Mouse (Mus musculus): ENCODE results near the gene Mpdu1. TPM values are rescaled to one million over a fixed set of nuclear protein-coding genes. Genes with fewer than 3 reads are reported as not detected.
A peak's percentile ranks its signal among the peaks of the same experiment; 100 is the strongest.

Gene Mpdu1
- polyA plus RNA-seq, 1 experiment from 2014 or later = 108 TPM

DNA sequence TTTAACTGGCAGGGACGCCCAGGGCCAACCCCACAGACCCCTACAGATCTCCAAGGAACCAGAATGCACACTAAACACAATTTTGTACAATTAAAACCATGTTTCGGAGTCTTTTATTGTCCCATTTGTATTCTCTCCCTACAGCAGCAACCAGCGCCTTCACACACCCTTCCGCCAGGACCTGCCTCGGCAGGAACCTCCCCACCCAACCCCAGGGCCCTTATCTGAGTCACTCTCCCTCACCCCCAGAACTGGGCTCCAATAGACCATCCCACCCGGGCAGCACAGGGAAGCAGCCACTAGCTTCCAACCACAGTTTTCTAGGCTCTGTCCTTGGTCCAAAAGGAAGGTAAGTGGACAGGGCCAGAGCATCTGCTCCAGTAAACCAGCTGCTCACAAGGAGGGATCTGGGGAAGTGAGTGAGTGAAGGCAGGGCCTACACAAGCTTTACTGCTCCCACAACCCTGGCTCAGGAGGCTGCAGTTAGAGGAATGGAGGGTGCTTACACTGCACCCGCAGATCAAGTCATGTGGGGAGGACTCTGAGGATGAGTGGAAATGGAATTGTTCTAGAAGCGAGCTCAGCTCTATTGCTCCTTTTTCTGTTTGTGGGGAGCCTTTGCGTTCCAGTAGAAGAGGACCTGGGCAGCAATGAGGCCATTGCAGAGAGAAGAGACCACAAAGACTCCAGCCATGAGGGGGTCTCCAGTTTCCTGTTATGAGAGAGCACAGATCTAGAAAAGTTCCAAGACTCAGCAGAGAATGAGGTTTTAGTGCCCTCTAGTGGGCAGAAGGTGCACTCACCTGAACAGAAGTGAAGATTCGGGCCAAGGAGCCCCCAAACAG, 5.6 kb downstream of the Mpdu1 start:
- Histone ChIP-seq H3K27me3 (no peaks in the 10 kb centered on the region), H3K4me2 (no peak overlapping the region), H3K4me1 (replicated peaks) (peaks cover 26% of the 10 kb centered on the region), H3K9me3 (no peaks in the 10 kb centered on the region), H3K4me3 (no peak overlapping the region), H3K36me3 (peaks cover 42% of the 10 kb centered on the region), H3K9ac (no peak overlapping the region), H3K27ac (replicated peaks) (no peak overlapping the region)
- 0 out of 2 replicates have a peak, but pooled peaks have one; percentile 14 for ATAC-seq (ENCODE audit: low FRiP score, low read depth)
- 80% methylated on average over 10 of the region's 10 CpGs for WGBS

DNA sequence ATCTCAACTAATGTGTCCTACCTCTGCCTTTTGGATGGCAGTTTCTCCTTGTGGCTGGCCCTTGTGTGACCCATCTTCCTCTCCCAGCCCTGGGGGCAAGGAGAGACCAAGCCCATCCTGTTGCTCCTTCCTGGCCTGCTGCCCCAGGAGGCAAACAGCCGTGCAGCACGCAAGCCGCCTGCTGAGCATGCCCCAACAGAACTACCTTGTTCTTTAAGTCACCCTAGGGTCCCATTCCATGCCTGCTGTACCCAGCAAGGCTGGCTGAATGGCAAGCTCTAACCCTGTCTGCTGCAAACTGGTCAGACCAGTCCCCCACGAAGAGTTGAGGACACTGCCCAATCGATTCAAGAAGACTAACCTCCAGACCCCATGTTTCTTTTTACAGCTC, 6.4 kb downstream of the Mpdu1 start:
- no peak overlapping the region for H3K4me2 ChIP-seq
- no peak overlapping the region for H3K4me3 ChIP-seq
- H3K4me1 ChIP-seq (replicated peaks) = peaks cover 19% of the 10 kb centered on the region
- peaks cover 49% of the 10 kb centered on the region for H3K36me3 ChIP-seq
- H3K27ac ChIP-seq (replicated peaks) = no peak overlapping the region
- WGBS = 77% methylated on average over 5 of the region's 5 CpGs
- ATAC-seq (ENCODE audit: low FRiP score, low read depth) = no peak
- no peaks in the 10 kb centered on the region for H3K9me3 ChIP-seq
- no peaks in the 10 kb centered on the region for H3K27me3 ChIP-seq
- H3K9ac ChIP-seq = no peak overlapping the region

DNA sequence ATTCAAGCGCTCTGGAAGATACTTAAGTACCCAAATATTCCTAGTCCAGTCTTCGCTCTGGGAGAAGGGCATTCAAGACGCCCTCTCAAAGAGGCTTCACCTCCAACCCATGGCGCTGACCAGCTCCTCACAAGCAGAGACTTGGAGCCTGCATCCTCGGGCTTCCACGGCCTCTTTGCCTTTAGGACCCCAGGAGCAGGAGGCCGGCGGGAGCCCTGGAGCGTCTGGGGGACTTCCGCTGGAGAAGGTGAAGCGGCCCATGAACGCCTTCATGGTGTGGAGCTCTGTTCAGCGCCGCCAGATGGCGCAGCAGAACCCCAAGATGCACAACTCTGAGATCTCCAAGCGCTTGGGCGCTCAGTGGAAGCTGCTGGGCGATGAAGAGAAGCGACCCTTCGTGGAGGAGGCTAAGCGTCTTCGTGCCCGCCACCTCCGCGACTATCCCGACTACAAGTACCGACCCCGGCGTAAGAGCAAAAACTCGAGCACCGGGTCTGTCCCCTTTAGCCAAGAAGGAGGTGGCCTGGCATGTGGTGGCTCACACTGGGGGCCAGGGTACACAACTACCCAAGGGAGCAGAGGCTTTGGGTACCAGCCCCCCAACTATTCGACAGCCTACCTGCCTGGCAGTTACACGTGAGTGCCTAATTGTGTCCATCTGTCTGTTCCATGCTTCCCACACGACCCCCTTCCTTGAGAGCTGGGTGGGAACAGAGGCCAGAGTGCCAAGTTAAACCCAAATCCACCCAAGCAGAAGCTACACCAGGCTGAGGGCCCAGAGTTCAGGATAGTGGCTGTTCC, 7.0 kb downstream of the Mpdu1 start, which contains the start of gene Sox15:
TSS of gene Sox15 (plus strand) at position 51 of the 801 bp plus-strand sequence.
- H3K4me1 ChIP-seq (replicated peaks) = peaks cover 13% of the 10 kb centered on the region
- 24% methylated on average over 34 of the region's 34 CpGs for WGBS
- no peak within 1 kb of the TSS for H3K27ac ChIP-seq (replicated peaks)
- no peak within 1 kb of the TSS for H3K4me3 ChIP-seq
- H3K27me3 ChIP-seq = no peaks in the 10 kb centered on the region
- peak; percentile 65 for ATAC-seq (ENCODE audit: low FRiP score, low read depth)
- H3K9me3 ChIP-seq = no peaks in the 10 kb centered on the region
- H3K4me2 ChIP-seq = no peak within 1 kb of the TSS
- H3K36me3 ChIP-seq = peaks cover 55% of the 10 kb centered on the region
- no peak within 1 kb of the TSS for H3K9ac ChIP-seq

DNA sequence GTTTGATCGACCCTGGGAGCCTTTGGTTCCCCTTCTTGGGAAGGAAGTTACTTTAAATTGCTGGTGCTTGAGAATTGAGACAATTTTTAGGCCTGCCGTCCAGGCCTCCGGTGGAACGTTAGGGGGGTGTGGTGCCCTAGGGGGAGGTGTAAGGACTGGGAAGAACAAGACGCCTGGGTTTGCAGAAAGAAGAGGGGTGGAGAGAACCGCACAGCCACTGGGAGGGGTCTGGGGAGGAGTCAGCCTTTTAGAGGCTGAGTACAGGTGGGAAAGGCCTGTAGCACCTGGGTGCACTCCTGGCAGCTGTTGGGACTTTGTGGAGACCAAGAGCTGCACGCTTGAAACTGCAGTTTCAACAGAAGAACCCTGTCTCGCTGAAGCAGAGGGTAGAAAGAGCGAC, 7.7 kb downstream of the Mpdu1 start:
- H3K36me3 ChIP-seq = peaks cover 62% of the 10 kb centered on the region
- H3K9me3 ChIP-seq = no peaks in the 10 kb centered on the region
- no peak overlapping the region for H3K4me3 ChIP-seq
- no peak overlapping the region for H3K27ac ChIP-seq (replicated peaks)
- no peaks in the 10 kb centered on the region for H3K27me3 ChIP-seq
- no peak overlapping the region for H3K9ac ChIP-seq
- no peak for ATAC-seq (ENCODE audit: low FRiP score, low read depth)
- WGBS = 52% methylated on average over 9 of the region's 9 CpGs
- H3K4me1 ChIP-seq (replicated peaks) = peaks cover 11% of the 10 kb centered on the region
- H3K4me2 ChIP-seq = no peak overlapping the region

DNA sequence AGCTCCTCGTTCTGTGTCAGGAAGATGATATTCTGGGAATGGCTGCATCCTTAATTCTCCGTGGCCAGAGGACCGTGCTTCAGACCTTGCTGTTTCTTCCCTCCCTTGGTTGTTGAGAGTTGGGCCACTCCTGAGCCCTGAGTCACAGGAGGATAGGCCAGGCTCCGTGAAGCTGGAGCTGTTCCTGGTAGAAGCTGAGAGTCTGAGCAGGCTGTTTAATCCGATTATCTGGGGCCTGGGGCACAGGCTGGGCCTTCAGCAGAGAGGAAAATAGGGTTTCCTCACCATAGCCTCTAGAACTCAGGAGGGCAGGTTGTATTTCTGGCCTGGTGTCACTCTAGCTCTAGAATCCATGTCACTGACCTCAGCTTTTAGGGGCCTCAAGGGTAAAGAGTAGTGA, 9.0 kb downstream of the Mpdu1 start:
- H3K4me2 ChIP-seq = no peak overlapping the region
- 81% methylated on average over 5 of the region's 5 CpGs for WGBS
- H3K27me3 ChIP-seq = no peaks in the 10 kb centered on the region
- ATAC-seq (ENCODE audit: low FRiP score, low read depth) = no peak
- no peaks in the 10 kb centered on the region for H3K9me3 ChIP-seq
- no peak overlapping the region for H3K27ac ChIP-seq (replicated peaks)
- H3K4me1 ChIP-seq (replicated peaks) = peaks cover 11% of the 10 kb centered on the region
- no peak overlapping the region for H3K9ac ChIP-seq
- H3K36me3 ChIP-seq = peaks cover 68% of the 10 kb centered on the region
- no peak overlapping the region for H3K4me3 ChIP-seq

DNA sequence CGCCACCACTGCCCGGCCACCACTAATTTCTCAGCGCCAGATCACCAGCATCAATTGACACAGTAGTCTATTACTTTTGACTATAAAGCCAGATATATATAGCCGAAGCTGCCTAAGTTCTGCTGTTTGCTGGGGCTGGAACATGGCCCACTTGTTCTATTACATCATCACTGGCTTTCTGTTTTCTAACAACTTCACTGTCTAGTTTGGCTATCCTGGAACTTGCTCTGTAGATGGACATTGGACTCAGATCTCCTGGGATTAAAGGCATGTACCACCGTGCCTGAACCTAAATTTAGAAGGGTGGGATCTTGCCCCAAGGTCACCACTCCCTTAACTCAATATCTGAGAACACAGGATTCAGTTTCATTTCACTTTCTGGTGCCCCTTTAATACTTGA, 16.6 kb downstream of the Mpdu1 start:
- no peak for ATAC-seq (ENCODE audit: low FRiP score, low read depth)
- no peaks in the 10 kb centered on the region for H3K4me1 ChIP-seq (replicated peaks)
- H3K4me2 ChIP-seq = no peak overlapping the region
- peaks cover 94% of the 10 kb centered on the region for H3K36me3 ChIP-seq
- H3K9me3 ChIP-seq = no peaks in the 10 kb centered on the region
- WGBS = 96% methylated on average over 5 of the region's 5 CpGs
- H3K27ac ChIP-seq (replicated peaks) = no peak overlapping the region
- no peak overlapping the region for H3K4me3 ChIP-seq
- H3K9ac ChIP-seq = no peak overlapping the region
- no peaks in the 10 kb centered on the region for H3K27me3 ChIP-seq

DNA sequence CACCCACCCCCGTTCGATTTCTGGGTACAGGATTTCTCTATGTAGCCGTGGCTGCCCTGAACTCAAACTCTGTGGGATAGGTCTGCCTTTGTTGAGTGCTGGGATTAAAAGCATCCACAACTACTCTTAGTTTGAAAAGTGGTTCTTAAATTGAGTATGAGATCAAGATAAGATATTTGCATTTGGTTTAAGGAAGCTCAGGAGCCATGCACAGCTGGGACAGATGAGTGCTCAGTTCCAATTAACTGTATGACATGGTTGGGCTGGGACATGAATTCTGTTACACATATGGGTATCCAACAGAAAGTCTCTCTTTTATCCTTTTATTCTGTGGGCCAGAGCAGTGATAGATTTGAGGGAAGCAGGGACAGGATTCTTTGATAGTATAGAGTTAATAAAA, 27.0 kb downstream of the Mpdu1 start:
- 93% methylated on average over 3 of the region's 3 CpGs for WGBS
- Histone ChIP-seq H3K4me2 (peak overlapping the region; percentile 78; the same call in 1 of the 2 replicates), H3K4me1 (replicated peaks) (peaks cover 33% of the 10 kb centered on the region), H3K9me3 (no peaks in the 10 kb centered on the region), H3K4me3 (no peak overlapping the region), H3K27ac (replicated peaks) (no peak overlapping the region), H3K36me3 (peaks cover 19% of the 10 kb centered on the region), H3K9ac (no peak overlapping the region), H3K27me3 (no peaks in the 10 kb centered on the region)
- ATAC-seq (ENCODE audit: low FRiP score, low read depth) = no peak

DNA sequence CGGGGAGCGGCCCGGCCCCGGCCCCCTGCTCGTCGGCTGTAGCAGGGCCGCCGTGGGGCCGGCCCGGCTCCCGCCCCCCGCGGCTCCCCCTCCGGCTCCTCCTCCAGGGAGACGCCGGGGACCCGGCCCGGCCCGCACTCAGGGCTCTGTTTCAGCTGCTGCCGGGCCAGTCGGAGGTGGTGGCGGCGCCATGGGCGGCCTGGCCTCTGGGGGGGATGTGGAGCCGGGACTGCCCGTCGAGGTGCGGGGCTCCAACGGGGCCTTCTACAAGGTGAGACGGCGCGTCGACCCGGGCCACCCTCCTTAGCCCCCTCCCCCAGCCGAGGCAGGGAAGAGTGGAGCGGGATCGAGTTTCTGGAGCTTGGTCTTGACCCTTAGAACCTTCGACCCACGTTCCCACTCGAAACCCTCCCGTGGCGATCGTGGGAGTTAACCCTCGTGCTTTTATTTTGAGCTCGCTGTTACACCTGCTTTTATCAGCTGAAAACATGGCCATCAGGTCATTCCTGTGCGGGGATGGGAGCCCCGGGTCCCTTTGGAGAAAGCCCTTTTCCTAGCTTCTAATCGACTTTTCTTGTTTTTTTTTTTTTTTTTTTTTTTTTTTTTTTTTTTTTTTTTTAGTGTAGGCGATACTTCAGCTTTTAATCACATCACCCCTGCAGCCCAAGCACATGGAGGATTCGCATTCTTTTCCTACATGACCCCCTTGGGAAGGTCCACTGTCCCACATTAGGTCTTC, 29.1 kb downstream of the Mpdu1 start:
- H3K4me2 ChIP-seq = peak overlapping the region; percentile 78
- H3K4me1 ChIP-seq (replicated peaks) = peaks cover 33% of the 10 kb centered on the region
- H3K4me3 ChIP-seq = peak overlapping the region; percentile 94
- H3K27me3 ChIP-seq = no peaks in the 10 kb centered on the region
- H3K27ac ChIP-seq (replicated peaks) = peak overlapping the region; percentile 95
- peak overlapping the region; percentile 99 for H3K9ac ChIP-seq
- H3K9me3 ChIP-seq = no peaks in the 10 kb centered on the region
- peaks cover 5% of the 10 kb centered on the region; the same call in 1 of the 2 replicates for H3K36me3 ChIP-seq
- ATAC-seq (ENCODE audit: low FRiP score, low read depth) = peak; percentile 40; the same call in 1 of the 2 replicates
- WGBS = under 1% methylated on average over 33 of the region's 50 CpGs

DNA sequence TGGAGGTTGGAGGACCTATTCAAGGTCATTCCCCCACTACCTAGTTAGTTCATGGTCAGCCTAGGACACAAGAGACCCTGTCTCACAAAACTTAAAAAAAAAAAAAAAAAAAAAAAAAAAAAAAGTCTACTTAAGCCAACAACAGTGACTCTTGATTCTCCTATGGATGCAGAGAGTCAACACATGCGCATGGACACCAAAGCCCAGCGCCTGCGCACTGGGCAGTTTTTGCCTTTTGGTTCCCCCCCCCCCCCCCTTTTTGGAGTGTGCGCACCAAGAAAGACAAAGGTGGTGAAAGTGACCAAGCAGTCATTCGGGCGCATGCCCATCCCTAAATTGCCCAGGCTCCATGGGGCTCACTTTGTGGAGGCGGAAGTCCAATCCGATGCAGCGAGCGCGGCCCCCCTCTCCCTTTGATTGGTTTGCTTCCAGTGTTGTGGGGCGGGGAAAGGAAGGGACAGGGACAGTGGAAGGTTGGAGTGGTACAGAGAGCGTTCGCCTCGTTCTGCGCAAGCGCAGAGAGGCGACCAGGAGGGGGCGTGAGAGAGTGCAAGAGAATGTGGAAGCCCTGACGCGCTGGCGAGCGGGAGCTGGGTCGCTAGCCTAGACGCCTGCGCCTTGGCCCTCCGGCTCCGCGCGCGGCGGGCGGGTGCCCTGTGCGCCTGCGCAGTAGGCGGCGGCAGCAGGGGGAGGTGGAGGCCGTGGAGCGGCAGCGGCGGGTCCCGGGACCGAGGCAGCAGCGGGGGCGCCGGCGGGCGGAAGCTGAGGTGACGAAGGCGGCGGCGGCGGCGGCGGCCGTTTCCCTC, 30.0 kb downstream of the Mpdu1 start, which contains the start of gene Fxr2:
TSS of gene Fxr2 (plus strand) at position 707 of the 806 bp plus-strand sequence.
- Histone ChIP-seq H3K27me3 (no peaks in the 10 kb centered on the region), H3K4me2 (peak within 1 kb of the TSS; percentile 78), H3K9ac (peak within 1 kb of the TSS; percentile 99), H3K27ac (replicated peaks) (peak within 1 kb of the TSS; percentile 95), H3K4me1 (replicated peaks) (peaks cover 33% of the 10 kb centered on the region), H3K9me3 (no peaks in the 10 kb centered on the region), H3K36me3 (peaks cover 4% of the 10 kb centered on the region; the same call in 1 of the 2 replicates), H3K4me3 (peak within 1 kb of the TSS; percentile 94)
- under 1% methylated on average over 36 of the region's 56 CpGs for WGBS
- peak; percentile 100 for ATAC-seq (ENCODE audit: low FRiP score, low read depth)

DNA sequence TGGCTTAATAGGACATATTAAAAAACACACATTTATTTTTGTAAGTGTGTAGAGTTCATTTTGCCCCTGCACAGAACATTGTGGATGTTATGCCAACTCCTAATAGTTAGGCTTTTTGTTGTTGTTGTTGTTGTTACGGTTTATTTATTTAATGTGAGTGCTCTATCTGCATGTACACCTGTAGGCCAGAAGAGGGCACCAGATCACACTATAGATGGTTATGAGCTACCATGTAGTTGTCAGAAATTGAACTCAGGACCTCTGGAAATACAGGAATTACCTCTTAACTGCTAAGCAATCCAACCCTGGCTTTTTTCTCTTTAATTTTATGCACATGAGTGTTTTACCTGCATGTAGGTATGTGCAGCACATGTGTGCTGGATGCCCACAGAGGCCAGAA, 32.6 kb downstream of the Mpdu1 start:
- H3K9me3 ChIP-seq = no peaks in the 10 kb centered on the region
- H3K4me2 ChIP-seq = no peak overlapping the region
- no peaks in the 10 kb centered on the region for H3K27me3 ChIP-seq
- H3K4me3 ChIP-seq = no peak overlapping the region
- ATAC-seq (ENCODE audit: low FRiP score, low read depth) = no peak
- H3K27ac ChIP-seq (replicated peaks) = no peak overlapping the region
- H3K4me1 ChIP-seq (replicated peaks) = peaks cover 13% of the 10 kb centered on the region
- WGBS = 66% methylated on average over 1 of the region's 1 CpGs
- H3K9ac ChIP-seq = no peak overlapping the region
- H3K36me3 ChIP-seq = no peaks in the 10 kb centered on the region

DNA sequence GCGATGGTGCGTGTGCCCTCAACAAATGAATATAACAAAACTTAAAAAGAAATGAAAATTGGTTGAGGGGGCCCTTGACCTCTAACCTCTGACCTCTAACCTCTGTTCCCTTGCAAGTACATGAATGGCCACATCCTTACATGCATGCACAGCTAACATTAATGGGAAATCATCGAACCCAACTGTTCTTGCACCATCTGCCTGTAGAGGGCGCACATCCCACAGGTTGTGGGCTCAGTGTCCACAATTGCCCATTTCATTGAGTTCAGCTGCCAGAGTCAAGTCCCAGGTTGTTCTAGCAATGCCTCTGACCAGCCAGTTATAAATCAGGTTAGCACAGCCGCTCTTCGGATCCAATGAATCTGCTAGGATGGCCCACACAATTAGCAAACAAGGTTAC, 34.2 kb downstream of the Mpdu1 start:
- no peak overlapping the region for H3K4me2 ChIP-seq
- WGBS = 36% methylated on average over 6 of the region's 6 CpGs
- H3K27ac ChIP-seq (replicated peaks) = no peak overlapping the region
- ATAC-seq (ENCODE audit: low FRiP score, low read depth) = no peak
- no peak overlapping the region for H3K4me3 ChIP-seq
- H3K9ac ChIP-seq = no peak overlapping the region
- no peaks in the 10 kb centered on the region for H3K27me3 ChIP-seq
- peaks cover under 1% of the 10 kb centered on the region for H3K4me1 ChIP-seq (replicated peaks)
- no peaks in the 10 kb centered on the region for H3K36me3 ChIP-seq
- no peaks in the 10 kb centered on the region for H3K9me3 ChIP-seq
